17 mouse cellular contexts compared by ENCODE assay signal in the genomic region with DNA sequence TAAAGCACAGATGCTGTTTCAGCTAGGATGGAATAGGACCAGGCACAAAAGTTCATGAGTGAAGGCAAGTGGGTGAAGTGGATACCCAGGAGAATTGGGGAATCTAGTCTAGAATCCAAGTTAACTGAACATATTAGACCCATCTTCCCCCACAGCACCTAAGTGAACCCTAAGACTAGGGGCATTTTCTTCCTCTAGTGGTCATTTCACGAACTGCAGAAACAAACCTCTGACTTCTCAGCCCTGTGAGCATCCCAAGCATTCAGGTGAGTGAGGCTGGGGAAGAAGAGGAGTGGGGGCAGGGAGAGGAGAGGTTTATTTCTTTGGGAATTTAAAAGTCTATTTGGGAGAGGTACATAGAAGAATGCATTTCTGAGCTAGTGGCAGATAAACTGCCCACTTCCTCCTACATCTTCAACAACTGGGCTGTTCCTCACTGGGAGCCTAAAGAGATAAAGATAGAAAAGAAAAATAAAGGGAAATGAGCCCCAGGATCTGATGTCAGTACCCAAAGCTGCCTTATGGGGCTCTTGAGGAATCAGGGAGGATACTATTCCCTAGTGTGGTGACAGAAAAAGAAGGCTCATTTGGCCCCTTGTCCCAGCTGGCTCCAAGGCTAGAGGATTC. TPM values are rescaled to one million over a fixed set of nuclear protein-coding genes. Genes with fewer than 3 reads are reported as not detected.
DNase-seq lines count a peak whose midpoint lies in the region; ATAC-seq and TF ChIP-seq lines count a peak whose summit lies in the region.
"Had no signal": no experiment of that assay in that cellular context is flagged by ENCODE, and none has a peak within 500 bp of the region (broad histone marks: within the 10 kb centered on the region; RNA-seq: fewer than 3 reads in every experiment).

No protein-coding gene starts in this region.

- no peak for TF ChIP-seq EP300 in liver, embryonic 14.5 days (IDR thresholded peaks at IDR 0.05; ENCODE audit: low read depth)

- no peaks in the 10 kb centered on the region for H3K4me1 ChIP-seq in cerebellum, adult 2 months (ENCODE audit: control insufficient read depth, insufficient read depth, low read length)
- H3K4me1 ChIP-seq in liver, embryonic 14.5 days (replicated peaks; ENCODE audit: control insufficient read depth in 2 of 2, insufficient read depth in 2 of 2, low read length in 1 of 2), result no peaks in the 10 kb centered on the region
- H3K4me1 ChIP-seq in limb, embryonic 10.5 days, result no peaks in the 10 kb centered on the region
- H3K4me1 ChIP-seq: hindbrain, embryonic 13.5 days; liver, embryonic 13.5 days had no signal

- H3K36me3 ChIP-seq in liver, embryonic 14.5 days (replicated peaks; ENCODE audit: control insufficient read depth, insufficient read depth, low read depth), result no peaks in the 10 kb centered on the region
- H3K36me3 ChIP-seq in limb, embryonic 10.5 days, result no peaks in the 10 kb centered on the region
- H3K36me3 ChIP-seq: hindbrain, embryonic 13.5 days; liver, embryonic 13.5 days had no signal

- H3K27ac ChIP-seq in cerebellum, adult 2 months (ENCODE audit: insufficient read depth, low read length), result no peak overlapping the region
- no peak overlapping the region for H3K27ac ChIP-seq in liver, embryonic 14.5 days
- no peak overlapping the region for H3K27ac ChIP-seq in limb, embryonic 10.5 days
- H3K27ac ChIP-seq: hindbrain, embryonic 13.5 days; liver, embryonic 13.5 days had no signal

- no peak for TF ChIP-seq POLR2A in cerebellum, adult 2 months (IDR thresholded peaks at IDR 0.05; ENCODE audit: borderline replicate concordance, insufficient read depth, low read length)

- H3K4me2 ChIP-seq in liver, embryonic 14.5 days (ENCODE audit: low read depth), result no peak overlapping the region
- H3K4me2 ChIP-seq: heart, embryonic 11.5 days; hindbrain, embryonic 13.5 days; liver, embryonic 13.5 days had no signal

- TF ChIP-seq CTCF in cerebellum, adult 2 months (IDR thresholded peaks at IDR 0.05; ENCODE audit: borderline replicate concordance, insufficient read depth, low read depth, low read length), result peak; percentile 12; the same call in 1 of the 2 replicates
- TF ChIP-seq CTCF in liver, embryonic 14.5 days (IDR thresholded peaks at IDR 0.05; ENCODE audit: low read depth), result peak; percentile 41

- H3K27me3 ChIP-seq in cerebellum, adult 2 months (ENCODE audit: control insufficient read depth, insufficient read depth, low read length), result no peaks in the 10 kb centered on the region
- H3K27me3 ChIP-seq in liver, embryonic 14.5 days (ENCODE audit: control insufficient read depth, insufficient read depth, low read length), result no peaks in the 10 kb centered on the region
- H3K27me3 ChIP-seq in limb, embryonic 10.5 days (ENCODE audit: low read depth, poor library complexity, severe bottlenecking), result no peaks in the 10 kb centered on the region
- H3K27me3 ChIP-seq: hindbrain, embryonic 13.5 days; liver, embryonic 13.5 days had no signal

- ATAC-seq in liver, embryonic 14.5 days (ENCODE audit: insufficient read depth), result no peak

- no peak for DNase-seq in cerebellum, adult 2 months
- DNase-seq in cerebellum, adult 11-12 months, result no peak
- DNase-seq in liver, embryonic 14.5 days (ENCODE audit: low read depth in 3 of 3, low spot score in 3 of 3), result no peak
- DNase-seq in liver (no peak), ZHBTc4 (ENCODE audit: low read depth, low spot score) (peak; percentile 40)
- peak; percentile 23 for DNase-seq in retina, embryonic 14.5 days (ENCODE audit: low spot score)
- DNase-seq in limb, embryonic 10.5 days (ENCODE audit: low spot score), result no peak
- no peak for DNase-seq in adrenal gland, postnatal 36 days
- DNase-seq: cerebellum, adult 9-11 months; kidney, postnatal 10 days; liver, embryonic 13.5 days; spleen, adult 18-20 months had no signal

- no peak overlapping the region for H3K4me3 ChIP-seq in cerebellum, adult 2 months (replicated peaks; ENCODE audit: insufficient read depth, low read depth, low read length)
- H3K4me3 ChIP-seq in liver, embryonic 14.5 days (ENCODE audit: insufficient read depth in 1 of 2, low read depth in 2 of 2, low read length in 2 of 2), result no peak overlapping the region
- H3K4me3 ChIP-seq in limb, embryonic 10.5 days, result no peak overlapping the region
- H3K4me3 ChIP-seq: hindbrain, embryonic 13.5 days; liver, embryonic 13.5 days; megakaryocyte, embryonic 14.5 days had no signal

- H3K9me3 ChIP-seq in liver, embryonic 14.5 days (ENCODE audit: control insufficient read depth, low read length), result no peaks in the 10 kb centered on the region
- H3K9me3 ChIP-seq in limb, embryonic 10.5 days (replicated peaks), result no peaks in the 10 kb centered on the region
- H3K9me3 ChIP-seq: hindbrain, embryonic 13.5 days; liver, embryonic 13.5 days; megakaryocyte, embryonic 14.5 days had no signal

- 21% methylated on average over 1 of the region's 1 CpGs for WGBS in cerebellum, adult 2 months
- 0% methylated on average over 1 of the region's 1 CpGs for WGBS in liver, embryonic 14.5 days (ENCODE audit: insufficient replicate concordance)
- 10% methylated on average over 1 of the region's 1 CpGs for WGBS in limb, embryonic 10.5 days

- H3K9ac ChIP-seq in liver, embryonic 14.5 days (replicated peaks), result no peak overlapping the region
- H3K9ac ChIP-seq: hindbrain, embryonic 13.5 days; liver, embryonic 13.5 days had no signal

RNA-seq across cellular contexts. Expression of a gene that starts 3.6 kb away (rescaled TPM):
- polyA plus RNA-seq in cerebellum, adult 2 months (2012; rRNA removed), result not detected in 2 replicates
- not detected in 2 replicates for polyA plus RNA-seq in liver, embryonic 14.5 days (2012; rRNA removed)
- not detected in 2 replicates for polyA plus RNA-seq in liver, embryonic 14.5 days (2014; fragmentation: Nextera tagmentation; extraction: Ambion mirVana)
- not detected in 2 replicates for polyA plus RNA-seq in limb, embryonic 10.5 days (2016; fragmentation: Nextera tagmentation; extraction: Ambion mirVana)
- not detected for total RNA-seq in adrenal gland, postnatal 36 days (2021)
- total RNA-seq: left cerebral cortex, adult 8-10 months had no signal
- polyA plus RNA-seq: frontal cortex, adult 2 months; heart, embryonic 11.5 days; hindbrain, embryonic 13.5 days; liver, embryonic 13.5 days had no signal

RNA-seq across cellular contexts. Expression of a gene that starts 14.1 kb away (rescaled TPM):
- polyA plus RNA-seq in cerebellum, adult 2 months (2012; rRNA removed), result not detected in 2 replicates
- not detected in 2 replicates for polyA plus RNA-seq in liver, embryonic 14.5 days (2012; rRNA removed)
- polyA plus RNA-seq in liver, embryonic 14.5 days (2014; fragmentation: Nextera tagmentation; extraction: Ambion mirVana), result not detected in 2 replicates
- not detected in 2 replicates for polyA plus RNA-seq in limb, embryonic 10.5 days (2016; fragmentation: Nextera tagmentation; extraction: Ambion mirVana)
- total RNA-seq in adrenal gland, postnatal 36 days (2021), result not detected
- total RNA-seq: left cerebral cortex, adult 8-10 months had no signal
- polyA plus RNA-seq: frontal cortex, adult 2 months; heart, embryonic 11.5 days; hindbrain, embryonic 13.5 days; liver, embryonic 13.5 days had no signal

RNA-seq across cellular contexts. Expression of a gene that starts 40.1 kb away (rescaled TPM):
- 189 and 194 TPM in 2 replicates for polyA plus RNA-seq in cerebellum, adult 2 months (2012; rRNA removed)
- polyA plus RNA-seq in liver, embryonic 14.5 days (2012; rRNA removed), result 0.56 and 0.85 TPM in 2 replicates
- 1.1 and 1.4 TPM in 2 replicates for polyA plus RNA-seq in liver, embryonic 14.5 days (2014; fragmentation: Nextera tagmentation; extraction: Ambion mirVana)
- 1.5 and 1.7 TPM in 2 replicates for polyA plus RNA-seq in limb, embryonic 10.5 days (2016; fragmentation: Nextera tagmentation; extraction: Ambion mirVana)
- 1 to 10 TPM; 2.7 to 3.1 TPM for total RNA-seq in adrenal gland, postnatal 36 days (2021)

Comparison
In these comparisons a context has a peak if more than half of its experiments do, and no peak if none do; other contexts are left out.
1. DNase-seq: peak in ZHBTc4 (single experiment) and retina, embryonic 14.5 days (single experiment); none in cerebellum, adult 2 months (0 of 2), cerebellum, adult 11-12 months (single experiment), liver, embryonic 14.5 days (0 of 3), liver (single experiment), limb, embryonic 10.5 days (single experiment) and adrenal gland, postnatal 36 days (0 of 2).
2. RNA of a gene that starts 40.1 kb away (polyA plus RNA-seq): 189 to 194 TPM in cerebellum, adult 2 months; 1.5 to 1.7 TPM in limb, embryonic 10.5 days and 0.56 to 1.4 TPM in liver, embryonic 14.5 days; every median in the first group is over 10 times any median in the second.